Mouse (Mus musculus): ENCODE measurements around the gene Gm20403. TPM values are rescaled to one million over a fixed set of nuclear protein-coding genes. Genes with fewer than 3 reads are reported as not detected.

The Gm20403 gene
- polyA plus RNA-seq, 2 experiments = not detected

- Histone ChIP-seq H3K4me2 (ENCODE audit: low read depth) (peak overlapping the region; percentile 31), H3K4me1 (replicated peaks; ENCODE audit: control insufficient read depth in 2 of 2, insufficient read depth in 2 of 2, low read length in 1 of 2) (peaks cover 0 to 10% of the 10 kb centered on the region in 2 experiments; a peak in 2 of 4 replicates), H3K9ac (replicated peaks) (no peak overlapping the region; the same call in 1 of the 2 replicates), H3K36me3 (replicated peaks; ENCODE audit: control insufficient read depth, insufficient read depth, low read depth) (no peaks in the 10 kb centered on the region), H3K4me3 (ENCODE audit: insufficient read depth in 1 of 2, low read depth in 2 of 2, low read length in 2 of 2) (peak overlapping the region in 1 of 2 experiments; percentile 30; a peak in 1 of 4 replicates), H3K9me3 (ENCODE audit: control insufficient read depth, low read length) (no peaks in the 10 kb centered on the region), H3K27me3 (ENCODE audit: control insufficient read depth, insufficient read depth, low read length) (no peaks in the 10 kb centered on the region), H3K27ac (no peak overlapping the region)
- no peak for DNase-seq (ENCODE audit: low read depth in 3 of 3, low spot score in 3 of 3)
- no peak for ATAC-seq (ENCODE audit: insufficient read depth)
- WGBS (ENCODE audit: insufficient replicate concordance) = 56% methylated on average over 6 of the region's 6 CpGs
- TF ChIP-seq CTCF (IDR thresholded peaks at IDR 0.05; ENCODE audit: low read depth) = no peak
- no peak for TF ChIP-seq EP300 (IDR thresholded peaks at IDR 0.05; ENCODE audit: low read depth)
Observed at GRCm38 (mm10) chr12:54994068-54994386, 7.7 kb upstream of the Gm20403 start.

GRCm38 (mm10) chr12:54993246-54994067 is 7.1 kb upstream of the Gm20403 start:
- DNase-seq (ENCODE audit: low read depth in 3 of 3, low spot score in 3 of 3) (no peak), ATAC-seq (ENCODE audit: insufficient read depth) (no peak)
- peak overlapping the region in 1 of 2 experiments; percentile 30; a peak in 1 of 4 replicates for H3K4me3 ChIP-seq (ENCODE audit: insufficient read depth in 1 of 2, low read depth in 2 of 2, low read length in 2 of 2)
- WGBS (ENCODE audit: insufficient replicate concordance) = 29% methylated on average over 16 of the region's 16 CpGs
- no peak overlapping the region for H3K27ac ChIP-seq
- no peaks in the 10 kb centered on the region for H3K9me3 ChIP-seq (ENCODE audit: control insufficient read depth, low read length)
- peak overlapping the region; percentile 31 for H3K4me2 ChIP-seq (ENCODE audit: low read depth)
- no peaks in the 10 kb centered on the region for H3K27me3 ChIP-seq (ENCODE audit: control insufficient read depth, insufficient read depth, low read length)
- H3K36me3 ChIP-seq (replicated peaks; ENCODE audit: control insufficient read depth, insufficient read depth, low read depth) = no peaks in the 10 kb centered on the region
- TF ChIP-seq CTCF (IDR thresholded peaks at IDR 0.05; ENCODE audit: low read depth) (no peak), EP300 (IDR thresholded peaks at IDR 0.05; ENCODE audit: low read depth) (no peak)
- H3K9ac ChIP-seq (replicated peaks) = peak overlapping the region; percentile 18; the same call in 1 of the 2 replicates
- H3K4me1 ChIP-seq (replicated peaks; ENCODE audit: control insufficient read depth in 2 of 2, insufficient read depth in 2 of 2, low read length in 1 of 2) = peaks cover under 1 to 11% of the 10 kb centered on the region in 2 experiments; a peak in 2 of 4 replicates

GRCm38 (mm10) chr12:54992814-54993213 is 6.5 kb upstream of the Gm20403 start:
- Histone ChIP-seq H3K9me3 (ENCODE audit: control insufficient read depth, low read length) (no peaks in the 10 kb centered on the region), H3K4me3 (ENCODE audit: insufficient read depth in 1 of 2, low read depth in 2 of 2, low read length in 2 of 2) (no peak overlapping the region), H3K36me3 (replicated peaks; ENCODE audit: control insufficient read depth, insufficient read depth, low read depth) (no peaks in the 10 kb centered on the region), H3K4me1 (replicated peaks; ENCODE audit: control insufficient read depth in 2 of 2, insufficient read depth in 2 of 2, low read length in 1 of 2) (peaks cover 3 to 11% of the 10 kb centered on the region in 2 experiments; a peak in 2 of 4 replicates), H3K4me2 (ENCODE audit: low read depth) (no peak overlapping the region), H3K27me3 (ENCODE audit: control insufficient read depth, insufficient read depth, low read length) (no peaks in the 10 kb centered on the region), H3K27ac (no peak overlapping the region), H3K9ac (replicated peaks) (no peak overlapping the region)
- DNase-seq (ENCODE audit: low read depth in 3 of 3, low spot score in 3 of 3) (no peak), ATAC-seq (ENCODE audit: insufficient read depth) (no peak)
- TF ChIP-seq CTCF (IDR thresholded peaks at IDR 0.05; ENCODE audit: low read depth) (no peak), EP300 (IDR thresholded peaks at IDR 0.05; ENCODE audit: low read depth) (no peak)
- WGBS (ENCODE audit: insufficient replicate concordance) = 70% methylated on average over 3 of the region's 3 CpGs

- DNase-seq (ENCODE audit: low read depth in 3 of 3, low spot score in 3 of 3) = peak in 2 of 3 experiments; percentile 28 to 33
- no peak for ATAC-seq (ENCODE audit: insufficient read depth)
- Histone ChIP-seq H3K4me2 (ENCODE audit: low read depth) (no peak overlapping the region), H3K9me3 (ENCODE audit: control insufficient read depth, low read length) (no peaks in the 10 kb centered on the region), H3K27ac (no peak overlapping the region), H3K36me3 (replicated peaks; ENCODE audit: control insufficient read depth, insufficient read depth, low read depth) (no peaks in the 10 kb centered on the region), H3K4me3 (ENCODE audit: insufficient read depth in 1 of 2, low read depth in 2 of 2, low read length in 2 of 2) (no peak overlapping the region), H3K4me1 (replicated peaks; ENCODE audit: control insufficient read depth in 2 of 2, insufficient read depth in 2 of 2, low read length in 1 of 2) (peaks cover 9 to 10% of the 10 kb centered on the region in 2 experiments), H3K27me3 (ENCODE audit: control insufficient read depth, insufficient read depth, low read length) (no peaks in the 10 kb centered on the region), H3K9ac (replicated peaks) (no peak overlapping the region)
- WGBS (ENCODE audit: insufficient replicate concordance) = 70% methylated on average over 4 of the region's 4 CpGs
- no peak for TF ChIP-seq CTCF (IDR thresholded peaks at IDR 0.05; ENCODE audit: low read depth)
- no peak for TF ChIP-seq EP300 (IDR thresholded peaks at IDR 0.05; ENCODE audit: low read depth)
Observed at GRCm38 (mm10) chr12:54988323-54988850, 2.1 kb upstream of the Gm20403 start.

GRCm38 (mm10) chr12:54987156-54987555 is 827 bp upstream of the Gm20403 start:
- Histone ChIP-seq H3K27ac (no peak overlapping the region), H3K9ac (replicated peaks) (no peak overlapping the region), H3K4me2 (ENCODE audit: low read depth) (no peak overlapping the region), H3K36me3 (replicated peaks; ENCODE audit: control insufficient read depth, insufficient read depth, low read depth) (peaks cover 2% of the 10 kb centered on the region; the same call in 1 of the 2 replicates), H3K27me3 (ENCODE audit: control insufficient read depth, insufficient read depth, low read length) (no peaks in the 10 kb centered on the region), H3K4me1 (replicated peaks; ENCODE audit: control insufficient read depth in 2 of 2, insufficient read depth in 2 of 2, low read length in 1 of 2) (peaks cover 11 to 13% of the 10 kb centered on the region in 2 experiments), H3K9me3 (ENCODE audit: control insufficient read depth, low read length) (no peaks in the 10 kb centered on the region), H3K4me3 (ENCODE audit: insufficient read depth in 1 of 2, low read depth in 2 of 2, low read length in 2 of 2) (no peak overlapping the region)
- WGBS (ENCODE audit: insufficient replicate concordance) = 64% methylated on average over 2 of the region's 2 CpGs
- no peak for DNase-seq (ENCODE audit: low read depth in 3 of 3, low spot score in 3 of 3)
- no peak for TF ChIP-seq EP300 (IDR thresholded peaks at IDR 0.05; ENCODE audit: low read depth)
- no peak for TF ChIP-seq CTCF (IDR thresholded peaks at IDR 0.05; ENCODE audit: low read depth)
- ATAC-seq (ENCODE audit: insufficient read depth) = no peak
